Mouse (Mus musculus) bone marrow macrophage, adult 2 months (primary cell): ENCODE measurements at regions not wholly inside any gene's neighbourhood (a gene's known extent, or its start where the extent isn't known, plus 50 kb on each side); places are given as distances from the start of the nearest gene placed in this dataset.

Experiments
- H3K27ac ChIP-seq: 2 replicates; pipeline ENCODE4 v1.5.1; 2012; ENCODE audit warnings: low read depth, low read length; ENCODE audit not compliant: insufficient read depth
- H3K4me1 ChIP-seq: 2 replicates; pipeline ENCODE4 v1.6.1; 2012; ENCODE audit warnings: low read length; ENCODE audit not compliant: control insufficient read depth, insufficient read depth
- H3K4me3 ChIP-seq: 2 replicates; pipeline ENCODE4 v1.5.1; 2012; ENCODE audit warnings: mild to moderate bottlenecking, low read length, moderate library complexity; ENCODE audit not compliant: insufficient read depth
- CTCF ChIP-seq: IDR thresholded peaks from 2 replicates; pipeline ENCODE4 v1.5.1; 2012; ENCODE audit warnings: low read depth, mild to moderate bottlenecking, low read length, moderate library complexity
- POLR2A ChIP-seq: IDR thresholded peaks from 2 replicates; pipeline ENCODE4 v1.6.1; 2012; ENCODE audit warnings: mild to moderate bottlenecking, low read depth, low read length, borderline replicate concordance

DNA sequence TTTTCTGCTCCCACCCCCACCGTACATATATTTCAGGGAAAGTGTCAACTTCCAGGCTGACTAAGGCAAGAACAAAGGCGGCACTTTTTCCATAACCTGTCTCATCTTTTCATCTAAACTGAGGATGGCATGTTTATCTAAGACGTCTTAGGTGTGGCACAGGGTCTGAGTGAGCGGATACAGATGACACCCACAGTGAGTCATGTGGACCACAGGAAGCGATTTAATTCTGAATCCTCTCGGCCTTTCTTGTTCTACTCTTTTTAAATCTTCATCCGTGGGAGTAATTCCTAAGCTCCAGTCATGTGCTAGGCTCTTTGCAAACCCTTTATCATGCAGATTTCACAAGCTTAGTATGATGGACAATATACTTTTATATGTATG is 171.9 kb upstream of the Slc24a2 start:
- Histone ChIP-seq H3K27ac (no peak overlapping the region), H3K4me3 (no peak overlapping the region), H3K4me1 (no peaks in the 10 kb centered on the region)
- TF ChIP-seq POLR2A = no peak
- no peak for TF ChIP-seq CTCF

- Histone ChIP-seq H3K27ac (no peak overlapping the region), H3K4me3 (no peak overlapping the region), H3K4me1 (no peaks in the 10 kb centered on the region)
- TF ChIP-seq POLR2A = no peak
These were observed 171.3 kb upstream of the Slc24a2 start for GRCm38 (mm10) chr4:87401316-87402172.

GRCm38 (mm10) chr4:87386835-87387234 is 156.6 kb upstream of the Slc24a2 start:
- Histone ChIP-seq H3K27ac (no peak overlapping the region), H3K4me1 (no peaks in the 10 kb centered on the region), H3K4me3 (no peak overlapping the region)
- no peak for TF ChIP-seq CTCF
- TF ChIP-seq POLR2A = no peak

DNA sequence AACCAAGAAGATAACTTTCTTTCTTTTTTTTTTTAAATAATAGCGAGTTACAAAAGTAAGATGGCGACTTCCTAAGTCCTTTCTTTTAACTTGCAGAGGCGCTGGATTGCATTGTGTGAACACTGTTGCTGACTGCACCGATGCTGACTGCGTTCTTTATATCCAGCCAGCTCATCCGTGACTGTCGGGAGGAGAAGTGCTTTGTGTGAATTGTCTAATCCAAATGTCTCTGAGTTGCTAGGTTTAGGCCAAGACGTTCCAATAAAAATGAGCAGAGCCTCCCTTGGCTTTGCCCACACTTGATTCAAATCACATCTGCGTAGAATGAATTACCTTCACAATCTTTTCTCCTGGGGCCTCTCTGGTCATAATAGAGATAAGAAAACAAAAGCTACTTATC is 156.0 kb upstream of the Slc24a2 start:
- H3K4me1 ChIP-seq = no peaks in the 10 kb centered on the region
- TF ChIP-seq POLR2A (no peak), CTCF (no peak)
- H3K4me3 ChIP-seq = no peak overlapping the region
- H3K27ac ChIP-seq = no peak overlapping the region

DNA sequence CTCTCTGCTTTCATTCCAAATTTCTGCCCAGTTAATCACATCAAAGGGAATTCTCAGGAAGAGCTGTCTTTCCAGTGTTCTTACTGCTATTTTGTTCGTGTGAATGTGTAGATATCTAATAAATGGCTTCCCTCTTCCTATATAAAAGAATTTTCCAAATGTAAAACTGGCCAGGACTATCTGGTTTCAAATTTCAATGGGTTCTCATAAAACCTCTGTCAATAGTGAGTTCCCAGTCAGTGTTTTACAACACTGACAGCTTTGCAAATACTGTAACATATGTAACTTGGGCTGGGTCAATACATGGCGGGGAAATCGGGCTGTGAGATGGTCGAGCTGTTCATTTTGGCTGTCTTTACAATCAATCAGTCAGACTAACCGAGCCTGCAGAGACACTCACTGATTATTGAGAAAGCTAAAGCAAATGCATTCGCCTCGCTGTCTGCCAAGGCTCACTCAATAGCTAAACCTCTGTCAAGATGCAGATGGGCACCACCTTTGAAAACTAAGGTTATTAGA is 155.0 kb upstream of the Slc24a2 start:
- no peak overlapping the region for H3K4me3 ChIP-seq
- no peaks in the 10 kb centered on the region for H3K4me1 ChIP-seq
- TF ChIP-seq POLR2A = no peak
- TF ChIP-seq CTCF = no peak
- H3K27ac ChIP-seq = no peak overlapping the region

DNA sequence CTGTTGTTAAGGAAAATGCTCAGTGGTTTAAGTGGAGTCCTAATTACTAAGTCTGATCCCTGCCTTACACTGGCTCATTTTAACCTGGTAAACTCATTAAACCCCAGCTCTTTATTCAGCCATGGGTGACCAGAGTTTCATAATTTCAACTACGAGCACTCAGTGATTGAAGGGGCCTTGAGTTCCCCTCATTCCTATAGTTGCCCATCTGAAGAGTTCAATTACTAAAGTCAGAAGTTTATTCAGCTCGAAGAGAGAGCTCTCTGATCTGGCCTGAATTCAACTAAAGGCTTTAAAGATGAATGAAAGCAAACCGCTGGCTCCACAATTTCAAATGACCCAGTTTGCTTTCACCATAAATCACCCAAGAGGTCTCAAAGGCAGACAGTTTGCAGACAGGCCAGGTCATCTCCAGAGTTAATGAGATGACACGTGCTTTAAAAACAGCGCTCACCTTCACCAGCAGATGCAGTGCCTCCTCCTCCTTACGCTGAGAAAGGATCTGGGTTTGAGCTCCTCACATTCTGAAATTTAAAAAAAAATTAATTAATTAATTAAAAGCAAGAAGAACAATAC is 154.3 kb upstream of the Slc24a2 start:
- TF ChIP-seq CTCF = no peak
- no peak for TF ChIP-seq POLR2A
- Histone ChIP-seq H3K4me3 (no peak overlapping the region), H3K27ac (no peak overlapping the region), H3K4me1 (no peaks in the 10 kb centered on the region)

DNA sequence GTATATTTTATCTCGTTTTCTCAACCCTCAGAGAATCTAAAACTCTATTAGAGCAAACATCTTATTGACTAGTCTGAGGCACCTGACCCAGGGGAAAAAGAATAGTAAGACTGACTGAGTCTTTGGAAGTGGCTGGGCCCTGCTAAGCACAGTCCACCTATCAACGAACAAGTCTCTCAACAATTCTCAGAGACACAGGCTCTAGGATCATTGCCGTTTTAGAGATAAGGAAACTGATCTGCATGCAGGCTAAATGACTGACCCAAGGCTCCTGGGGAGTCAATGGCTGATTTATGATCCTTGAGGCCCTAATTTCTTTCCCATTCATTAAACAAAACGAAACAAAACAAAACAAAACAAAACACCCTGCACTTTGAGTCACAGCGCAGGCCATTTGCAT is 150.4 kb upstream of the Slc24a2 start:
- no peaks in the 10 kb centered on the region for H3K4me1 ChIP-seq
- H3K27ac ChIP-seq = no peak overlapping the region
- H3K4me3 ChIP-seq = no peak overlapping the region
- TF ChIP-seq CTCF (no peak), POLR2A (no peak)

- H3K4me3 ChIP-seq = no peak overlapping the region
- no peak for TF ChIP-seq CTCF
- no peak for TF ChIP-seq POLR2A
- H3K27ac ChIP-seq = no peak overlapping the region
- H3K4me1 ChIP-seq = no peaks in the 10 kb centered on the region
These were observed 149.4 kb upstream of the Slc24a2 start for GRCm38 (mm10) chr4:87379516-87380173.

DNA sequence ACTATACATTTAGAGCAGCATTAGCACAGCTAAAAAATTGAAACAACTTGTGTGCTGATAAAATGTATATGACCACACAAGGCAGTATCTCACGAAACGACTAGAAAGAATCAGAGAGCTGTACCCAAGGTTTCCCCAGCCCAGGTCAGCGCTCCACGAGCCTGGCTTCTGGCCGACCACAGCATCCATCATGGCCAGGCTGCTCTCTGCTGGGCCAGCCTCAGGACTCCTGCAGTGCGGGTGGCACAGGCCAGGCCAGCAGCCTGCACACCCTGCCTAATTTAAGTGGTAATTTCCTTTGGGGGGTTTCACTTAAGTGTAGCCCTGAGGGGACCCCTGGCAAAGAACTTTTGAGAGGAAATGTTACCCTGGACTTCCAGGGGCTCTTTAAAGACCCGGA is 141.7 kb upstream of the Slc24a2 start:
- no peaks in the 10 kb centered on the region; the same call in 1 of the 2 replicates for H3K4me1 ChIP-seq
- TF ChIP-seq CTCF = no peak
- no peak for TF ChIP-seq POLR2A
- no peak overlapping the region for H3K4me3 ChIP-seq
- H3K27ac ChIP-seq = no peak overlapping the region

- H3K27ac ChIP-seq = no peak overlapping the region
- H3K4me3 ChIP-seq = no peak overlapping the region
- TF ChIP-seq POLR2A (no peak), CTCF (no peak)
- H3K4me1 ChIP-seq = no peaks in the 10 kb centered on the region; the same call in 1 of the 2 replicates
These were observed 139.5 kb upstream of the Slc24a2 start for GRCm38 (mm10) chr4:87369626-87370234.
